Mouse (Mus musculus) megakaryocyte progenitor cell, adult 5-6 weeks (primary cell): ENCODE data around the gene Tm4sf4. TPM values are rescaled to one million over a fixed set of nuclear protein-coding genes. Genes with fewer than 3 reads are reported as not detected.

Experiments
- ATAC-seq: replicated peaks from 2 replicates; pipeline ENCODE4 v1.8.0; 2016; ENCODE audit warnings: mild to moderate bottlenecking, moderate TSS enrichment, inconsistent platforms; ENCODE audit not compliant: poor library complexity
- total RNA-seq, 2 experiments: library from RNA; stranded (forward) in 1 of 2; stranded (reverse) in 1 of 2; fragments of 157-497, 149-512 nt in 1 of 2; fragments of 200-1000 nt in 1 of 2; gene quantifications; 2 replicates each; pipeline versions ENCODE4 v1.2.3 to v1.2.4; 2015 to 2017

Tm4sf4 gene
- not detected in 2 replicates for total RNA-seq (2015)
- total RNA-seq (2017), result not detected in 2 replicates

- ATAC-seq, result no peak
These were observed at the start of gene Tm4sf4 for GRCm38 (mm10) chr3:57425089-57425730. Gene Tm4sf4, plus strand, starts transcription at chr3:57425314.

GRCm38 (mm10) chr3:57386423-57386822 is 38.7 kb upstream of the Tm4sf4 start:
- no peak for ATAC-seq

GRCm38 (mm10) chr3:57386895-57387294 is 38.2 kb upstream of the Tm4sf4 start:
- no peak for ATAC-seq

- no peak for ATAC-seq
These were observed 37.5 kb upstream of the Tm4sf4 start for GRCm38 (mm10) chr3:57387593-57387992.

GRCm38 (mm10) chr3:57411535-57411934 is 13.6 kb upstream of the Tm4sf4 start:
- no peak for ATAC-seq

GRCm38 (mm10) chr3:57420233-57420632 is 4.9 kb upstream of the Tm4sf4 start:
- no peak for ATAC-seq

GRCm38 (mm10) chr3:57420660-57421059 is 4.5 kb upstream of the Tm4sf4 start:
- ATAC-seq, result no peak

- no peak for ATAC-seq
These were observed 1.2 kb downstream of the Tm4sf4 start for GRCm38 (mm10) chr3:57426351-57426750.

GRCm38 (mm10) chr3:57428682-57429464 is 3.8 kb downstream of the Tm4sf4 start:
- no peak for ATAC-seq

GRCm38 (mm10) chr3:57429486-57429885 is 4.4 kb downstream of the Tm4sf4 start:
- no peak for ATAC-seq

- ATAC-seq, result no peak
These were observed 6.6 kb downstream of the Tm4sf4 start for GRCm38 (mm10) chr3:57431706-57432105.

- no peak for ATAC-seq
These were observed 10.2 kb downstream of the Tm4sf4 start for GRCm38 (mm10) chr3:57435364-57435763.

- no peak for ATAC-seq
These were observed 15.8 kb downstream of the Tm4sf4 start for GRCm38 (mm10) chr3:57440956-57441355.

- no peak for ATAC-seq
These were observed 20.6 kb downstream of the Tm4sf4 start for GRCm38 (mm10) chr3:57445706-57446105.

- ATAC-seq, result no peak
These were observed 22.8 kb downstream of the Tm4sf4 start for GRCm38 (mm10) chr3:57447889-57448288.

- ATAC-seq, result peak; percentile 72
These were observed 23.3 kb downstream of the Tm4sf4 start for GRCm38 (mm10) chr3:57448445-57448844.

GRCm38 (mm10) chr3:57458652-57459051 is 33.5 kb downstream of the Tm4sf4 start:
- no peak for ATAC-seq

GRCm38 (mm10) chr3:57463302-57463701 is 38.2 kb downstream of the Tm4sf4 start:
- ATAC-seq, result no peak

- no peak for ATAC-seq
These were observed 41.2 kb downstream of the Tm4sf4 start for GRCm38 (mm10) chr3:57466289-57466688.

- ATAC-seq, result no peak
These were observed 44.2 kb downstream of the Tm4sf4 start for GRCm38 (mm10) chr3:57469325-57469724.

- peak; percentile 63 for ATAC-seq
These were observed 45.2 kb downstream of the Tm4sf4 start for GRCm38 (mm10) chr3:57470326-57470725.

GRCm38 (mm10) chr3:57470981-57471601 is 46.0 kb downstream of the Tm4sf4 start:
- no peak for ATAC-seq
